Mouse (Mus musculus) spleen, postnatal 14 days (tissue): ENCODE measurements around the gene Klf3.
A peak's percentile ranks its signal among the peaks of the same experiment; 100 is the strongest.

Source experiments
- DNase-seq, 2 experiments: peaks; one replicate each; pipeline ENCODE4 v3.0.0; 2021 to 2022; ENCODE audit warnings: low spot score in 2 of 2

The Klf3 gene

GRCm38 (mm10) chr5:64802795-64803719 is at the start of gene Klf3:
Klf3 (plus strand) TSS chr5:64803388.
- DNase-seq, result peak; percentile 90 to 95

GRCm38 (mm10) chr5:64762295-64762694 is 40.9 kb upstream of the Klf3 start:
- DNase-seq, result no peak

DNA sequence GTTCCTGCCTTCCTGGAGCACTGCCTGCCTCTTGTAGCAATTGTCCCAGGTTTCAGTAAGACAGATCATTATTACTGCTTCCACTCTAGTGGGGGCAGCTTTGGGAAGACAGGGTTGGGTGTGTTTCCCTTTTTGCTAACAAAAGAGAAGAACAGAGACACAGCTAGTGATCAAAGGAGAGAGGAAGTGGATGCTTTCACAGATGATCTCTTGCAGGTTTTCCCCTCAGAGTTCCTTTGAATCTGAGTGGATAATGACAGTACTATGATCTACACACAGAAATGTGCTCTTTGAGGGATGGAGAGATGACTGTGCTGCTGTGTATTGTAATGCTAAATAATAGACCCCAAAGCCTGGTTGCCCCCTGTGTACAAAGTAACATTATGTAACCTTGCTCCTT is 38.7 kb upstream of the Klf3 start:
- no peak for DNase-seq

GRCm38 (mm10) chr5:64765765-64766164 is 37.4 kb upstream of the Klf3 start:
- no peak for DNase-seq

GRCm38 (mm10) chr5:64766626-64767025 is 36.6 kb upstream of the Klf3 start:
- no peak for DNase-seq

- no peak for DNase-seq
These were observed 31.6 kb upstream of the Klf3 start for GRCm38 (mm10) chr5:64771619-64772018.

DNA sequence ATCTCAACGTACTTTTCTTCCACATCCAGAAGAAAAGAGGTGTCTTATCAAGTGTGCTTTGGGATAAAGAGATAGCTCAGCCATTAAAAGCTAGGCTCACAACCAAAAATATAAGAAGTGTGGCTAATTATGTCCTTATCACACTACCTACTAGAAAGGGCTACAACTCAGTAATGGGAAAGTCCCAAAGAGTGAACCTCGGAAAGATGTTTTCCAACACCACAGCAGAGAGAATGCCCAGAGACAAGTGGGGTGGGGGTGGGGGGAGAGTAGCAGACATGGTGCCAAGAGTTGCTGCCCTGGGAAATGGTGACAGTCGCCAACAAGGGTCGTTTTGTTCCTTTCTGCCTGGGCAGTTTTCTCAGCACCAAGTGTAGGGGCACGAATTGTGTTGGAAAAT is 25.0 kb upstream of the Klf3 start:
- no peak for DNase-seq

DNA sequence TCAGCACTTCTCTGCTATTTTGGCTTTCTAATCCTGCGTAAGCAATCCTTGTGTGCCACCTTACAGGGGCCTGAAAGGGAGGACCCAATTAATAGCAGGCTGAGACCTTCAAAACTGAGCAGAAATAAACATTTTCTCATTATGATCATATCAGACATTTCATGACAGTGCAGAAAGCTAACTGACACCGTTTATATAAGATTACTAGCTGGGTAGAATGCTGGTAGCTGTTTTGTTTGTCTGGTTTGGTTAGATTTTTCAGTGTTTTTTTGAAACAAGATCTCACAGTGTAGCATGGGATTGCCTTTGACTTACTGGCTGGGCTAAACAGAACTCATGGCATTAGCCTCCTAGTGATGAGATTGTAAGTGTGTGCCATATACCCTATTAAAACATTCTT is 23.9 kb upstream of the Klf3 start:
- DNase-seq, result no peak

GRCm38 (mm10) chr5:64780778-64781177 is 22.4 kb upstream of the Klf3 start:
- DNase-seq, result no peak

DNA sequence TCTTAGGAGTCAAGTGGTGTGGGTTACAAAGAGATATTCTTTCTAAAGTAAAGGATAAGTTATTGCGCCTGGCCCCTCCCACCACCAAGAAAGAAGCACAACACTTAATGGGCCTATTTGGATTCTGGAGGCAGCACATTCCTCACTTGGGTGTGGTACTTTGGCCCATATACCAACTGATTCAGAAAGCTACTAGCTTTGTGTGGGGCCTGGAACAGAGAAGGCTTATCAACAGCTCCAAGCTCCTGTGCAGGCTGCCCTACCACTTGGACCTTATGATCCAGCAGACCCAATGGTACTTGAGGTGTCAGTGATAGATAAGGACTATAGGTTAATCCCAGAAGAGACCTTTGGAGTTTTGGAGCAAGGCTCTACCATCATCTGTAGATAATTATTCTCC is 15.0 kb upstream of the Klf3 start:
- no peak for DNase-seq

GRCm38 (mm10) chr5:64798209-64798608 is 5.0 kb upstream of the Klf3 start:
- DNase-seq, result no peak

DNA sequence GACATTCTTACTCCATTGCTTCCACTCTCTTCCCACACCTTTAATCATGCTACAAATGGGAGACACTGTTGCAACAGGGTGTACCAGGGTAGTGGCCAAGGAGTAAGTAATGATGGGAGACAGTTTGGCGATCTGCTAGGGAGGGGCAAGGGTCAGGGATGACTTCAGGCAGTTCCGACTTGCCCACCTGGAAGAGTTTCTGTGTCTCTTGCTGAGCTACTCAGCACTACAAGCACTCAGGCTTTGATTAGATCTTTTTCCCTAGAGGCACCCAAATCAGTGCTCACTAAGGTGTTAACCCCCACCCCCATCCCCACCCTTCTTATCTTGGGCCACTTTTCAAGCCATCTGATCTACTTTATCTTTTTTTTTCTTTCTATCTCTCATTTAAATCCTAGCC is 1.6 kb upstream of the Klf3 start:
- DNase-seq, result no peak

DNA sequence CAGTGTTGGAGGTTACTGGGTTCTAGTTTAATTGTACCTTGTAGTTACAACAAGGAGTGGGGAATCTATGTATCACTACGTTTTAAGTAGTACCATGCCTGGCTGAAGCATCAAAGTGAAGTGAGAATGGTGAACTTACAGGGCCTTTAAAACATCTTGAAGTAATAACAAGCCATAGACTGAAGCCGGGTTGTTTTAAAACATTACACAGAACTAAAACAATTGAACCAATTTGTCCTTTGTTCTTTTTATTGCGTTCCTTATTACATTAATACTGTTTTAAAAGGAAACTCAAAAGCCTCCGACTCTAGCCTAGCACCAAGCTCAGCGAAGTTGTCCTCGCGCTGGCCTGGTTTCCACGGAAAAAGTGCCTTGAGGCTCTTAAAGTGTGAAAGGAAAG is 1.0 kb upstream of the Klf3 start:
- no peak for DNase-seq

DNA sequence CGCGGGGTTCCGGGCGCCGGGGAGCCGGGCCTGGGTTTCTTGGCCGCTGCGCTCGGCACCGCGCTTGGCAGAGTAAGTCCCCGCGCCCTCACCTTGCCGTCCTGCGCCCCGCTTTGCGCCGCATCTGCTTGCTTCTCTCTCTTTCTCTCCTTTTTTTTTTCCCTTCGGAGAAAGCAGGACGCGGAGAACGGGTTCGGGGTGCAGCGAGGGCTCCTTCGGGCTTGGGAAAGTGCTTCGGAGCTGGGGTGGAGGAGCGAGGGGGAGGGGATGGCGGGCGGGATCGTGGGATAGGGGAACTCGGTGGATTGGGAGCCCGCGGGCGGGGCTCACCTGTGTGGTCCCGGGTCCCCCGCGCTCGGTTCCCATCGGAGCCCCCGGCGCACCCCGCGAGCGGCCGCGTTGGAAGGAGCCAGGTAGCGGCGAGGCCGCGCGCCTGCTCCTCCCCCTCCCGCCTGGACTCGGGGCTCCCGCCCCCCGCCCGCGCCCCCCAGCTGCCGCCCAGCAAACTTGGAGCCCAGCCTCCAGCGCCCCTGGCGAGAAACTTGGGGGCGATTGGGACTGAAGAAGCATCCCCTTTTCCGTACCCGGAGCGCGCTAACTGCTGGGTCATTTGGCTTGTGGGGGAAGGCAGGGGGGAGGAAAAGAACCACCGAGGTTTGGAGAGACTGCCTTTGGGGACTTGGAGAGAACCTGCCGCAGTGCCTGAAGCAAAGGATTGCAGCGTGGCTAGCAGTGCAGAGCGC is 703 bp downstream of the Klf3 start:
- peak in 1 of 2 experiments; percentile 41 for DNase-seq

DNA sequence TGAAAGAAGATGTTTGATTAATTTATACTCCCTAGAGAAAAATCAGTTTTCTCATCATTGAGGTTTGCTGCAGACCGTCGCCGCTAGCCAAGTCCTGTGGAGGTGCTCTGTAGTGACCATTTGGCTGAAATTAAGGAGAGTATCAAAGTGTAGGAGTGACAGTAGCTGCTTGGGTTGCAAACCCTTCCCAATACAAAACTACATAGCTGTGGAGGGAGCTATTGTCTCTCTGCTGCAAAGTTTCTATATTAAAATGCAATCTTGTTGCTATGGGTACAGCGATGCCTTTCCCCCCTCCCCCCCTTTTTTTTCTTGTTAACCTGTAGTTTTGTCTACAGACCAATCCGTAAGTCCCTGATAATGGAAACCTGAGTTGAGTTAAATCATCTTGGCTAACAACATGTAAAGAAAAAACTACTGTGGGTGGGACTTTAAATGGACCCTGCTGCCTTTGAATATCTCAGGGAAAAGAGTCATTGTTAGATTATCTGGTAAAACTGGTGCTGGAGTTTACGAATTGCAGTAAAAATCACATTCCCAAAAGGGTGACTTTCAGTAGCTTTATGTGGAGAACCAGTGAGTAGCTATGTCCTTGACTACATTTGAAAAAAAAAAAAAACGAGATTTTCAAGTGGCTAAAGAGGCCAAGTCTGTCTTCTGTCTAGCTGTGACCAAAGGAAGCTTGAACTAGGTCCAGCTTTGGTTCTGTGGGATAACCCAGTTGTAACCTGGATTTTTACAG is 2.1 kb downstream of the Klf3 start:
- DNase-seq, result no peak

- no peak for DNase-seq
These were observed 2.8 kb downstream of the Klf3 start for GRCm38 (mm10) chr5:64805873-64806505.

DNA sequence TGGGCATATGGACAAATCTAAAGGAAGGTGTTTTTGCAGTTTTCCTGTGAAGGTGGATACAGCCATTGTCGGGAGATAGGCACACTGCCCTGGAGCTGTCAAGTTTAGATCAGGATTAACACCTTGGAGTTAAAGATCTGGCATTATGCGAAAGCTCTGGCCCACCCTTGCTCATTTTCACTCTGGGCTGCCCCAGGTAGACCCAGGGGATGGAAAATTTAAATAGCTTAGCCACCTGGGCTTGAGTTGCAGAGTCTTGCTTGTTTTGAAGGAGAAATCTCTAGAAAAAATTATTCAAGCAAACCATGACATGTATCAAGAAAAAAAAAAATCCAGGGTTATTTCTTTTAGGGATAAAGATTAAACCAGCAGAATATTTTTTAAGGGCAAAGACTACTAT is 3.4 kb downstream of the Klf3 start:
- no peak for DNase-seq

GRCm38 (mm10) chr5:64807159-64807558 is 4.0 kb downstream of the Klf3 start:
- no peak for DNase-seq

DNA sequence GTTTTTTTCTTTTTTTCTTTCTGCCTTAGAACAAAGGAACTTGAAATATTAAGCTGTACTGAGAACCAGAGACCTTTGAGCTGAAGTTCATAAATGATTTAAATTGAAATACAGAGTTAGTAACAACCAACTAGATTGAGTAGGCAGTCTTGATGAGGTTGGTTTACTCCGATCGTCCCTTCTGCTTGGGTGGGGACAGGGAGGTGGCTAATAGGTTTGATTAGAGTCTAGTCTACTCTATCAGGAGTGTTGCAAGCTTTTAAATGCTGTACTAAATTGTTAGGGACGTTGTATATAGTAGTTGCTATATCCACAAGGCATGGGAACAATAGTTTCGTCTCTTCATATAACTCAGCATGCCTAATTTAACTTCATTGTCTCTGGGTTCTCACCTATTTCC is 4.4 kb downstream of the Klf3 start:
- no peak for DNase-seq

DNA sequence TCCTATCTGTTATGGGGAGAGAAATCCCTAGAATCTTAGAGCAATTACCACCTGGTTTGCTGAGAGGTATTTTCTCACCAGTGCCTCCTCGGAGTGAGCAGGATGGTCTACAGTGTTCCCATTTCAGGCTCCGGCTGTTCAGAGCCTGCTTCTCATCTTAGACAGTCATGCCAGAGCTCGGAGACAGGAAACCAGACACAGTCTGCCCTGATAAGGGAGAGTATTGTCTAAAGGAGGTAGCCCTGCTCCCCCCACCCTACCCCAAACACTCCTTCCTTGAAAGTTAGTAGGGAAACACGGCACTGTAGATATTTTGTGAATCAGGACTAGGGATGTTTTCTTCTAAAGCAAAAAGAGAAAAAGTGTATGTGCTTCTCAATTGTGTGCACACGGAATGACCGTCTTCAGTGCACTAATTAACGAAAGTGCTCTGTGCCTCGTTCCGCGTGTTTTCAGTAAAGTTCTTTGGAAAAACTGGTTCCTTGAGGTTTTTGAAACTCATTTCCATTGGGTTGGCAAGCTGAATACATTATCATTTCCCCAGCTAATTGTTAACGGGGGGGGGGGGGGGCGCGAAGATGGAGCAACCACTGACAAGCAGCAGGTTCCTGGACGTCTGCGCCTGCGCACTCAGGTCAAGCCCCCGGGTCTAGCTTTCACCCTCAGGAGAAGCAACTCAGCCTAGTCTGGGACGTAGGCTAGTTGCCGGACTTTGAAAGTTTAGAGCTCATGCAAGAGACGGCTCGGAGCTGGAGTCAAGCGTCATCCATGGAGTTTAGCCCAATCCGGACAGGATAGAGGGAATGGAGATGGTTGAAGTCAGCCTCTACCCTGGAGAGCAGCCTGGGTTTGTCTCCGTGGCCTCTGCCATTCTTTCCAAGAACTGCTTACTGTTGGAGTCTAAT is 5.2 kb downstream of the Klf3 start:
- no peak for DNase-seq

DNA sequence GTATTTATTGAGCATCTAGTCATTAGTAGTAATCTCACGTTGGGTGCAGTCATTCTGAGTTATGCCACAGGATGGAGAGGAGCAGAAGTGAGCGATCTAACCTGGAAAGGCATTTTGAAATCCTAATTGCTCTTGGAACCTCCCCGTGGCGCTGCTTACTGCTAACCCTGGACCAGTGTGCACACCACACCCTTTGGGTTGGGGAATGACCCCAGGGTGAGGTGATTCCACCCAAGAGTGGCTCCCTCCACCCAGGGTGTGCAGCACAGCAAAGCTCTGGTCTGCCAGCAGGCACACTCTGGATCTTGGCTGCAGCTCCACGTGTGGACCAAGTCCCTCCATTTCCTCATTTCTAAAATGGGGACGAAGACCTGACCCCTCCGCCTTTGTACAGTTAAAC is 6.1 kb downstream of the Klf3 start:
- no peak for DNase-seq
